Mouse (Mus musculus): ENCODE measurements around the gene Pgm2.

The Pgm2 gene

DNA sequence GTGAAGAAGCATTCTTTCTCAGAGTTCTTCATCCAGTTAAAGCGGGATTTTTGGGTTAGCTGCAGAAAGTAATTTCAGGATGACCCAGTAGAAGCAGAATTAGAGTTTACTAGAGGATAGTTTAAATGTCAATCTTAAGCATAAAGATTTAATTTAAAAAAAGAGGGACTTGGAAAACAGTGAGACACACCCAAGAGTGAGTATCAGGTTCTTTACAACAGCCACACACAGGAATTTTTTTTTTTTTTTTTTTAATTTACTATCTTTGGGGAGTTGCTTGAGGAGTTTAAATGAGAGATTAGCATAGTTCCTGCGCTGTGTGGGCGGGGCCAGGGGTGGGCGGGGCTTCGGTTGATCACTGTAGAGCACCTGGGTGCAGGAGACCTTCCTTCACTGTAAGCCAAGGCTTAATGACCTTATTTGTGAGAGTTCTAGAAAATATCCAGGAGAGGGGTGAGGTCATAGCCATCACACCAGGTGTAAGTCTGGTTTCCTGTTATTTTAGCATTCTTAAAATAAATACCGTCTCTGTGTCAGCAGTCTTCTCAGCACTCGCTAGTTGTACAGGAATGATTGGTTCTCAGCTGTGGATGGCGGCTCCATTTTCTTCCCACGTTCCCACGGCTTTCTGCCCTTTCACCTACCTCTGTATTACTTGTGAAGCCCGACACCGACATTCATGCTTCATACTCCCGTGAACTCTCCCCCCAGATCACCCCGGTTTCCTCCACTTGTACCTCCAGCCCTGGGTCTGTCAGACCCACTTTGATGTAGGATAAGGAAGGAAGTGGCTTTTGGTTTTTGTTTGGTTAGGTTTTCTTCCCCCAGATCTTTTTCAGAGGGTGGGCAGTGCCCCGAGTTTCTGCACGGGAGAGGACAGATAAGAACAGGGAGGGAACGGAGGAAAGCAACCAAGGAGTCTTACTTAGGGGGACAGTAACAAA is 56.7 kb downstream of the Pgm2 start:
- DNase-seq, result no peak

DNA sequence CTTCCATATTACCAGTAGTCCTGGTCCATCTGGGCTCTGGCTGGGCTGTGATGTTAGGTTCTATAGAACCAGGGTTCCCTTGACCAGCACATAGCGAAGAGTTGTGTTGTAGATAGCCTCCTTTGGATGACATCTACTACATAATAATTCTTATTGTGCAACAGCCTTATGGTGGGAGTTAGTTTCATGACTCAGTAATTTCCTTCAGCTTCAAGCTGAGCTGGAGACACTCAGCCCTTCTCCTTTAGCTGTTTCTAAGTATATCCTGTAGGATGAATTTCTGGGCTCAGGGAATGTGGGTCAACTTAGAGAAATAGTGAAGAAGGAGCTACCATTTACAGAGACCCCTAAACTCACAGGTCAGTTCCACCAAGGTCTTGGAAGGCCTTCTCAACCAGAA is 60.6 kb downstream of the Pgm2 start:
- DNase-seq, result no peak

DNA sequence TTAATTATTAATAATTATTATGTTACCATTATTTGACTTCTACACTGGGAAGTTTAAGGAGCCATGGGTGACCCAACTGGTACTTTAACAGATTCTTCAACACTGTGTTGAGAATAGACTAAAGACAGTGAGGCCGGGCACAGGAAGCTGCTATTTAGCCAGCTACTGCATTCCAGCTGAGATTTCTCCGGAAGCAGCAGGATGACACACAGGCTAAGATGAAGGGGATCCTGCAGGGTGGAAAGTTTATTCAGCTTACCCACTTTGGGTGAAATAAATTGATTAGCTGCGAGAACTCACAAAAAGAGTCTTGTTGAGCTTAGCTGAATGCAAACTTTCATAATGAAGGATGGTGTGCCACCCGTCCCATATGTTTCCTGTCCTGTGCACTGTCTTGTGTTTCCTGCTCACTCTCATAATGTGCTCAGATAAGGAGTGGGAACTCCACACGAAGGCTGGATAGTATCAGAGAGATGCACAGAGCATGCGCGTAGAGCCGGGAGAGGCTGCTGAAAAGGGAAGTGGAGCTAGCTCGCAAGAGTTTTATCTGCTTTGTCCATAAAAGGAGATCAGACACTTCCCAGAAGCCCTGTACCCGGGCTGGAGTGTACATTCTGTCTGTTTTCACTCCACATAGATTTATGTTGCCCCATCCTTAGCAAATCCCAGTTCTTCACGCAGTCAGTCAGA is 63.3 kb downstream of the Pgm2 start, which contains the start of gene Tbc1d1:
Gene Tbc1d1, plus strand, starts transcription at position 445 of the 690 bp plus-strand sequence.
- DNase-seq, result peak; percentile 71

DNA sequence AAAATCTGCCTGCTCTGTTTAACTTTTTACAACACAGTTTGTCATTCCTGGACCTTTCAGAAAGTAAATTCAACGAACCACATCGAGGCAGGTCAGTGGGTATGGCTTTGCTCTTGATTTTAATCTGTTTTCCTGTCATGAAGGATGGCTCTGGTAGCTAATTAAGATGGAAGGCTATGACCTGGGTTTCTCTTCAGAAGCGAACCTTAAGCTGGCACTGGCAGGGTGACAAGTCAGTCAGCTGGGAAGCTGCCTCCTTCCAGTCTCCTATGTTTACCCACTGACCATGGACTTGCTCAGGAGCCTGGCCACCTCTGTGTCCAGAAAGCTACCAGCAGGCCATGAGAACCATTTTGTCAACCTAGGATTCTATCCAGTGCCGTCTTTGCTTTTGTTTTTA is 63.8 kb downstream of the Pgm2 start:
- DNase-seq, result peak; percentile 9

DNA sequence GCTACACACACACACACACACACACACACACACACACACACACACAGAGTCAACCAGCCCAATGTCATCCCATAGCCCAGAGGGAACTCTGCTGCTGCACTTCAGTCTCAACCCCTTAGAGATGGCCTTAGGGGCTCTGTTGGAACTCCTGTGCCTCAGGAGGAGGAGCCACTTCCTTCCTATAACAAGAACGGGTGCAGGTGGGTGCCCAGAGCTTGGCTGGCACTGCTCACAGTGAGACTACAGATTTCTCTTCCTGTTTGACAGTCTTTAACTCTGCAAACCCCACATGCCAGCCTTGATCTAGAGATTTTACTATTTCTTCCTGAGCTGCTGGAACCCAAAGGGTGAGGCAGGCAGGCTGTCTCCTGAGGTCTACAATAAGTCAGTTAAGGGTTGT is 65.2 kb downstream of the Pgm2 start:
- no peak for DNase-seq

DNA sequence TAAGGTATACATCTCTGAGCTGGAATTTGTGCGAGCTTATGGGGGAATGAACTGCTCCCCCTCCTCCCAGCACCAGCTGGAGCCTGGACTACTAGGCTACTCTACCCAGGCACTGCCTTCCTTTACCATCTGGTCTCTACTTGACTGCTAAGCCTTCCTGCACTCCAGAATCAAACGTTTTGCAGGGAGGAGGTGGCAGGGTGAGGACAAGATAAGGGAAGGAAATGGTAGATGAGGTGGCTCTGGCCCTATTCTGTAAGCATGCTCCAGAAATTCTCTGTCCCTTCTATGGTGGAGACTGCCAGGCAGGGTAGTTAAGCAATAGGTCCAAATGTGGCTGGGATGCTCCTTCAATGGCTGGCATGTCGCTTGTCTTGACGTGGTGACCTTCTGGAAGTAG is 65.8 kb downstream of the Pgm2 start:
- DNase-seq, result no peak

DNA sequence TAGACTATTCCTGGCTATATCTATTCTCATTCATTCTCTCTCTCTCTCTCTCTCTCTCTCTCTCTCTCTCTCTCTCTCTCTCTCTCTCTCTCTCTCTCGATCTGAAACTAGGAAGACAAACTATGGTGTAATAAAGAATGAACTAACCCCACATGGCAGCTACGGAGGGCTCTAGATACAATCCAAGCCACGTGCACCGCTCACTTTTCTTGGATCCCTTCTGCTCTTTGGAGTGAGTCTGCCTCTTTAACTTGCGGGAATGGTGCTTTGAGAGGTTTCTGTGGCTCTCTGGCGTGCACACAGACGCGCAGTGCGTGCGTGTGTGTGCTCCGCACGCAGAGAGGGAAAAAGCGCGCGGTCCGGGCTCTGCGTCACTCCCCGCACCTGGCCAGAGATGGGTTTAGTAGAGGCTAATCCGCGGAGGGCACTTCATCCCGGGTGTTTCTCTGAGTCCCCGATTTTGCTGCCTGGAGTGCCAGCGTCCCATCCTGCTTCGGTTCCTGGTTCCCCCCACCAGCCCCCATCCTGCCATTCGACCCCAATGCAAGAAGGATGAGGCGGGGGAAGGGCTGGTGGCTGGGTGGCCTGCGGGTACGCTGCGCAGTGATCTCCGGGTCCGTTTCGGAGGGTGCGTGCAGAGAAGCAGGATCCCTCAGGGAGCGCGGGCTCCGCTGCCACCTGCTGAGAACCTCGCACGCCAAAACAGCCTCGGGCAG is 66.5 kb downstream of the Pgm2 start:
- peak; percentile 5 for DNase-seq

DNA sequence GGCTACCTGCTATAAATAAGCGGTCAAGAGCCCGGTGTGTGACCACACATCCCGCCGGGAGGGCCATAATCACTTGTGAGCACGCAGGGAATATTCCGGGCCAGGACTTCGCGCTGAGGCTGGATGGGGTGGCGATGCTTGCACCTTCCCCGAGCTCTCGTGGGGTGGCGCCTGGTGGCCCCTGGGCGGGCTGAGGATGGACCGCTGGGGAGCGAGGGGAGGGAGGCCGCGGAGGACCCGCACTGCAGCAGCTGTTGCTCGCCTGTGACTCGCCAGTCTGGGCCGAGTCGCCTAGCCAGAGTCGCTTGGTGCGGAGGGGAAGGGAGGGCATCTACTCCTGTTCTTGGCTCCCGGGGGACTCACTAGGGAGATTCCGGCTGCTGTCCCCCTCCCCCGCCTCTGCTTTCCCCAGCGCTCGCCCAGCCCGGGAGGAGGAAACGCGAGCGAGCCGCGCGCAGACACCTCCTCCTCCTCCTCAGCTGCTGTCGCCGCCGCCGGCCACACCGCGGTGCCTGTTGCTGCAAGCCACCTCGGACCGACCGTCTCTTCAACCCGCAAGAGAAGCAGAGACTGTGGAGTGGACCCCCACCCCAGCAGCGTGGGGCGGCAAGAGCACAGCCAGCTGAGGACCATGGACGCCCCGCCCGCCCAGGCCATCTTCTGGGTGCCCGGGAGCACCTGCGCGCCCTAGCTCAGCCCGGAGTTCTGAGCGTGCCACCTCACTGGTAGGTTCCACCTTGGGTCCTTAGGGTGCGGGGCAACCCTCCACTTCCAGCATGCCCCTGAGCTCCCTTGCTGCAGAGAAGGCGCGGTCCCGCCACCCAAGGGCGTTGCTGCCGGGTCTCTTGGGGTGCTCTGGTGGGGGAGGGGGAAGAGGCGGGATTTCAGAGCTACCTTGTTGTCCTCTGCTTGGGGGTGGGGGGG is 67.3 kb downstream of the Pgm2 start:
- DNase-seq, result peak; percentile 64

DNA sequence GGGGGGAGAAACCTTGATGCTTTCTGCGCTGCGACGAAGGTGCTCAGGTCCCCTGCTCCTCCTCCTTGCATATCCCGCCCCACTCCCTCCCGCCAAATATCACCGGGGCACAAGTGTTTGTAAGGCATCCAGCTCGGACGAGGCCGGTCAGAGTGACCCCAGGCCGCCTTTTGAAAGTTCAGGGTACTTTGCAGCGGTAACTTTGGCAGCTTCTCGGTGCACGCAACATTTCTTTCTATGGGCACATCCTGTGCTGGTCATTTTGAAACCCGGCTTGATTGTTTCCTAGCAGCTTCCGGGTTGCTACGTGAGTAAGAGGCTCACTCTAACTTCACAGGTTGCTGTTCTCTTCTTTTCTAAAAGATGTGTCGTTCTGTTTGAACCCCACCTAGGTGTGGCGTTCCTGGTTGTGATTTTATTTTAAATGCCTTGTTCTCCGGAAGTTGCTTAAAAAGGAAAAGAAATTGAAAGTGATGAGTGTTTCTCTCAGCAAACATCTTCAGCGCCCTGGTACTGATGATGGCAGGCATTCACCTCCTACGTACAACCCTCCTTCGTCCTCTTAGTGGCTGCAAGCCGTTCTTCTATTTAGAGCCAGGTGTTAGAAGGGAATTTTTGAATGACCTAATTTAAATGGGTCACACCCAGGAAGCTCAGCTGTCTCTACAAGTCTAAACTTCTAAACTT is 68.1 kb downstream of the Pgm2 start:
- peak; percentile 10 for DNase-seq

DNA sequence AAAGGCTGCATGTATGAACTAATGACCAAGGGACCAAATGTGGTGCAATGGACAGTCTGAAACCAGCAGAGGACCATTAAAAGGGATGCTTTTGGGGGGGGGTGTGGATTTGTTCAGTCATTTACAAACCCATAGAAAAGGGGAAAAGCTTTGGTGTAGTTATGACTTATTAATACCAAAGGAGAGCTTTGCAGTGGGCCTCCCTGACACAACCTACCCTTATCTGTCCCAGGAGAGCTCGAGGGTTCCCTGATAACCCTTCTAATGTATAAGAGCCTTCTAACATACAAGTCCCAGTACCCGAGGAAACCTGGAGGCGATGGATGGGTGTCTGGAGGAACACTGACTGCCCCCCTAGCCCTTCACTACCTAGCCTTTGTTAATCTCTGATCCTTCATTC is 69.2 kb downstream of the Pgm2 start:
- no peak for DNase-seq

DNA sequence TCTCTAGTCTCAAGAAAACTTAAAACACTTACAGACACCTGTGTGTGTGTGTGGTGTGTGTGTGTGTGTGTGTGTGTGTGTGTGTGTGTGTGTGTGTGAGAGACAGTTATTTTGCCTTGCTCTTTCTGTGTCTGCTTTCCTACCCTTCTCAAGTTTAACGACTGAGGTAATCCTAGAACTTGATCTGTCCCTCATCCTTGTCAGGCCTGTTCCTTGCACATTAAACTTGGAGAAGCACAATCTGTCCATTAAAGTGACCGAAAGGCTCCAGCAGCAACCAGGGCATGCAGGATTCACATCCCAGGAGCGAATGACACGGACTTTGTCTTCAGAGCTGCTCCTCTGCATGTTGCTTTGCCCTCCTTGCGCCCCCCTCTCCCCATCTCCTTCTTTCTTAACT is 69.8 kb downstream of the Pgm2 start:
- no peak for DNase-seq

DNA sequence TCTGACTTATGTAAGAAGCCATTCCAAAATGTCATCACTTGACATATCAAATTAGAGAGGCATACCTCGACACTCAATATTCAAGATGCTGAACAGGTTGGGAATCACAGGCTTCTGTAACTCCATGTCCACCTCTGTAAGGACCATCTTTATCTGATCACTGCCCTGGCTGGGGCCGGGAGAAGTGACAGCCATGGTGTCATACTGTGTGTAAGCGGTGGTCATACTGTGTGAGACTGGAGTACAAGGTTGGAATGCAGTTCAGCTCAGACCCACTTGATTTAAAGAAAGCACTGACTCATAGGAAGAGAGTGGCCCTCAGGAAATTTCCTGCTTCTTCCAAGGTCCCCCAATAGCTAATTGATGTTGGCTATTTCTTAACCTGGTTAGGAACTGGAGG is 71.7 kb downstream of the Pgm2 start:
- no peak for DNase-seq

DNA sequence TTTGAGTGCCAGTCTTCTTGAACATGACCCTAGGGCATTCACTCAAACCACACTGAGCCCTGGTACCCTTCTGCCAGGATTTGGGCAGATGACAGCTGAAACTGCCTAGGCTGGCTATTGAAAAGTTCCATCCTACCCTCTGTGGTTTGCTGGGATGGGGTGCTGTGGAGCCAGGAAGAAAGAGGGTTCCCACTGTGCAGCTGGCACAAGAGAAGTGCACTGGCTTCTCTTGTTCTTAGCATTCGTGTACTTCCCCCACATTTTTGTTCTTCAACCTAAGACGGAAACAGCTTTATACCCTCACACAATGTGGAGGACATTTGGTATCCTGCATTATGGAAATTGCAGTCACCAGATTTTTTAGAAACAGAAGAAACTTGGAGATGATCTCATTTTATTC is 73.1 kb downstream of the Pgm2 start:
- no peak for DNase-seq

DNA sequence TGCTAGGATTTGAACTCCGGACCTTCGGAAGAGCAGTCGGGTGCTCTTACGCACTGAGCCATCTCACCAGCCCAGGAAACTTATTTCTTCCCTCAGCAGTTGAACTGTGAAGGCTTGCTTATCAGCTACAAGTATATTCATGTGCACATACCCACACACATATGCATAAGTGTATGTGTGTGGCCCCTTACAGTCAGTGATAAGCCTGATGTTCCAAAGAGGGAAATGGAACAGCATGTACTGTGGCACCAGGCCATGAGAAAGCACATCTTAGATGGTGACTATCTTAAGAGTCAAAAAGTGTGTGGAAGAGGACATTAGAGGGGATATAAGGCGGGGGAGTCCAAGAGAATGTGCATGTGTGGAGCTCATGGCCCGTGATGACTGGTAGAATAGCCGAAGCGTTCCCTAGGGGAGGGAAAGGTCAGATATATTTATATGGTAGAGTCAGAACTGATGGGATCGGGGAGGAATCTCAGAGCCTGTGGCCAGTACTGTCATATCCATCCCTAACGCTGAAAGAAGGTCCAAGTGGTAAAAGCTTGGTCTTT is 76.3 kb downstream of the Pgm2 start:
- no peak for DNase-seq

DNA sequence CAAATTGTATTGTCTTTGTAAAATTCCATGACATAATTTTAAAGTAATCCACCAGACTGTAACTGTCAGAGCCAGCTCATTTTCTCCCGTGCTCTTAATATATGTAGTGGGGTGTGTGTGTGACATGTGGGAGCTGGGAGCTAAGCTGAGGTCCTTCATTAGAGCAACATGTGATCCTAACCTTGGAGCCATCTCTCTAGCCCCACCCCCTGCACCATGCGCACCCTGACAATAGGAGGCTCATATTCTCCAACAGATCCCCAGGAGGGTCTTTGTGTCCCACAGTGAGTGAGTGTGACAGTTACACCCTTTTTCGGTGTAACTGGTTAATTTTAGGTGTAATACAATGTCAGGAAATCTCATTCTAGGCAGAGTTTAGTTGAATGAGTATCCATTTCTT is 80.1 kb downstream of the Pgm2 start:
- no peak for DNase-seq

DNA sequence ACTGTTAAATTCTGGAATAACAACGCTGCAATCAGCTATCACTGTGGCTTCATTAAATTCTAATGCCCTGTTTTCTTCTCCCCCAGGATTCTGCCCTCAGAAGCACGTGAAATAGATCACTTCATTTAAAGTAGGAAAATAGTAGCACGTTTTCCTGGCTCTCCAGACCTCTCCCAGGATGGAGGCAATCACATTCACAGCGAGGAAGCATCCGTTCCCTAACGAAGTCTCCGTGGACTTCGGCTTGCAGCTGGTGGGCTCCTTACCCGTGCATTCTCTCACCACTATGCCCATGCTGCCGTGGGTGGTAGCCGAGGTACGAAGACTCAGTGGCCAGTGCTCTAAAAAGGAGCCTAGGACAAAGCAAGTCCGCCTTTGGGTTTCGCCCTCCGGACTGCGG is 80.6 kb downstream of the Pgm2 start:
- DNase-seq, result no peak

DNA sequence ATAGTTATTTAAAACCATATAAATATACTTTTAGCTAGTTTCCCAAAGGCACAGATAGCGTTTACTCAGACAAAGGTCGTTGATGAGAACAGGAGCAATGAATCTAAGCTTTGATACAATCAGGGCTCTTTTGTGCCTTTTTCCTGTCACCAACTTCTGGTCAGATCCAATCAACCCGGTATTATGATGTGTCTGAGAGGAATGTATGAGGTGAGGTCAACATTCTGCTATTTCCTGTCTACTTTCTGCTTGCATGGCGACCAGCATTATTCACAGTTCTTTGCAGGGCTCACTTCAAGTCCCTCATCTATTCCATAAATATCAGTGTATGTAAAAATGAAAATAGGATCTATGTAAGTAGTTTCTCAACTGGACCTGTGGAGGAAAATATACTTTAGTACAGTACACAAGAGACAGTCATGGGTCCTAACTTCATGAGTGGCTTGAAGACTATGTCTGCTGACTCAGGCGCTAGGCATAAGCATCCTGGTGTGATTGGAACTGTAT is 81.7 kb downstream of the Pgm2 start:
- DNase-seq, result no peak
